Mouse (Mus musculus): Measurements from ENCODE around the gene Jam2.

The Jam2 gene

DNA sequence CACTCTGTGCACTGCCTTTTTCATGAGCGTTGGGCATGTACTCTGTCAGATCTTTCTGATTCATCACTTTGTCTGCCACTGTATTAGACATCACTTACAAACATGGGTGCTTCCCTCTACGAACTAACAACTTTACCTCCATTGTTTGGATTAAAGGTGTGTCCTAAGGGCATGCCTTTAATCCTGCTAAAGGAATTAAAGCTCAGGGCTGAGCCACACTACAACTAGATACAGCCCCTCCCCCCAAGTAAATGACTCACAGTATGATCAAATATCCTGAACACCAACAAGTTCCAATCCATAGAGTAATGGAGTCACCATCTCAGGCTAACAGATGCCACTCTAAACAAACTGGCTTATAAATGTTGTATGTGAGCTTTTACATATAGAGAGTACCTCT, 64.7 kb downstream of the Jam2 start:
- no peak for DNase-seq (ENCODE audit: low spot score)

DNA sequence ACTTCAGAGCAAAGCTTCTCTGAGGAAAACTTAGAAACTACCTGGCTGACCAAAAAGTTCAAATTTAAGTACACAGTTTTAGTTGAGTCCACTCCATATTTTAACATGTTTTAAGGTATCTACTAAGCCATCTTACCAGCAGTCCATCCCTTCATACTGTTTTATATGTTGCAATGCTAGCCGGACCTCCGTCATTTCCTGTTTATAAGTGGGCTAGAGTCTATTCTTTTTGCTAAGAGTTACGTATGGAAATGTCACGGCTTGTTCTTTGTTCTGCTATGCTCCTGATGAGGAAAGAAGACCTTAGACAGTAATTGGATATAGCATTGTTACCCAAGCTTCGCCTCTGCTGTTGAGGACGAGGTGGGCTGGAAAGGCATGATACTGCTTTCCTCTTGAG, 79.6 kb downstream of the Jam2 start:
- DNase-seq (ENCODE audit: low spot score) = no peak

DNA sequence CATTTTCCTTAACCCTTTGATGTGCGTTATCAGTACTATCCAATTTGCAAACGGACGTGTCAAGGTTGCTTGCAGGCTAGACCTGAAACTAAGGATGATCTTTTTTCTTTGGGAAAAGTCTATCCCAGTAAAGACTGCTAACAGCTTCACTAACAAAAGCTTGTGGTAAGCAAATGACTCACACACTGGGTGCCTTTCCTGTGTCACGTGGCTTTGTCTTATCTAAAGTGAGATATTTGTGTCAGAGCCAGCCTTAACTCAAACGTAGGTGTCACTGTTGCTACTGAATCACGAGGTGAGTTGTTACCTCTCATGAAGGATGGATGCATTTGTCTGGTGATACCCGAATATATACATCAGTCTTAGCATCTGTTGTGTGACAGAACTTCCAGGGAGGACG, 90.7 kb downstream of the Jam2 start:
- no peak for DNase-seq (ENCODE audit: low spot score)

DNA sequence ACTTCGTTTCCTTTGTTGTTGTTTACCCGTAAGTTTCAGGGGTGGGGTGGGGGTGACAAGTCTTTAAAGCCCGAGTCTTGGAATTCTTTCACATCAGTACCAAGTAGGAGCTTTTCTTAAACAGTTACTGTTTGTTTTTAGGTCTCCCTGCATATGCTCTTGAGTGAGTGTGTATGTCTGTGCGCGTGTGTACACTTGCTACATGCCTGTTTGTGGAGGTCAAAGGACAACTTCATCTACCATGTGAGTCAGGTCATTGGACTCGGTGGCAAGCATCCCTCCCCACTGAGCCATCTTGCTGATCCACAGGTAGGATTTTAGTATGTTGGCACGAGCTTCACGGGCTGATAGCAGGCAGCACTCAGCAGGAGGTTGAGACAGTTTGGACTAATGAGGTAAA, 99.9 kb downstream of the Jam2 start:
- no peak for DNase-seq (ENCODE audit: low spot score)

DNA sequence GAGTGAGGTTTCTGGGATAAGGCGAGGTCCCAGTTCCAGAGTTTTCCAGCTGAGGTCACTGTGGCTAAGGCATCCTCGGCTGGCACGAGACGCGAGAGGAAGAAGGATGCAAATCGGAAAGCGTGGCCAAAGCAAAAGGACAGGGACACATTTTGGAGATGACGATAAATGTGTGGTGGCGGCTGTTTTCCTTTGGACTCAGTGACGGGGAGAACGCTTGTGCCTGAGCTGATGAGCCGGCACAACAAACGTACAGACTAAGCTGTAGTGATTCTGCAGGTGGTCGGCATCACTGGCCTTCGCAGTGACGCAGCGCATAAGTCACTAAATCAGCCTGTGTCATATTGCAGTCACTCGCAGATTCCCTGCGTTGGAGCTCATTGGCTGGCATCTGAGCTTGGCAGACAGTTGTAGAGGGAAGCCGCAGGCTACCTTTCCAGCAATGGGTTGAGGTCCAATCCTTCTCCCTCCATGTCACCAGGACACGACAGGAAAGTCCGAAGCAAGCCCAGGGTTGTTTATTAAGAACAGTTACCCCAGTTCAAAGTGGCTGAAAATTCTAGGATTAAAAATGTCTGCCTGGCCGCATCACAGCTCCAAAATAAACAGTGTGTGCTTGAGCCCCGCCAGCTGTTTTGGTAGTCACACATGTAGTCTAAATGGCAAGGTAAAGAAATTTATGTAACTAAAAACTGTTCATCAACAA, 101.2 kb downstream of the Jam2 start:
- no peak for DNase-seq (ENCODE audit: low spot score)

Measured in layer of hippocampus, adult 9-10 months (tissue).